Mouse (Mus musculus): ENCODE data around the gene Ppm1h.

DNA sequence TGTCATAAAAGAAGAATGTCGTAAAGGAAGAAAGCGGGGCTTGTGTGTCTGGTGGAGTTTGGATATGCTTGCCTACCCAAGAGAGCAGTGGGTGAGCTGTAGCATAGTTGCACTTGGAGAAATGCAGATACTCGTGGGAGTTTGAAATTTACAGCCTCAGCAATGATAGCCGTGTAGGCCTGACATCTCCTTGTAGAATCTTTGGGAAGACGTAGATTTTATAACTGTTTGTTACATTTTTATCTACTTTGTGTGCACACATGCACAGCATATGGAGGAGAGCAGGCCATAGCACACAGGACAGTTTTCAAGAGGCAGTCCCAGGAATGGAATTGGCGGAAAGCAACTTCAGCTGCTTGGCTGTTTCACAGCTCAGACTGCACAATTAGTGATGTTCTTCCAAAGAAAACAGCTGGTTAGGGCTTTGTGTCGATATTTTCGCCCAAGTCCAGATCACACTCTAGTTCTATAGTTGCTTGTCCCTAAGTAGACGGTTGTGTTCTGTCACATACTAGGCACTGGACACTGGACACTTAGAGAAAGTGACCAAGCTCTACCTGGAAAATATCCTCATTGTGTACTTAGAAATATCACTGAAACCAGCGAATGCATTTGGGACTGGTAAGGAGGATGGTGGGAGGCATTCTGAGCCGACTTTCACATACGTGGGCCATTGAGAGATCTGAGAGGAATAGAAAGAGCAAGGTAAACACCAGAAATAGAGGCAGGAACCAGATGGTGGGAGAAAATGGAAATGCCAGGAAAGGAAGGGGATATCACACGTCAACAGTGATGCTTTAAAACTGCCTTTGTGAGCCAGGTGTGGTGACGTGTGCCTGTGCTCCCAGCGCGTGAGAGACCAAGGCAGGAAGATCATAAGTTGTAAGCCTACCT lies 173.0 kb downstream of the Ppm1h start:
- no peak for TF ChIP-seq CTCF (IDR thresholded peaks at IDR 0.05; ENCODE audit: extremely low read depth, insufficient read depth, low read length)
- no peak for TF ChIP-seq POLR2A (IDR thresholded peaks at IDR 0.05; ENCODE audit: extremely low read depth, insufficient read depth, low read length)

All from cortical plate, adult 2 months (tissue).